Mouse (Mus musculus) kidney, adult 2 months (tissue): Measurements from ENCODE around the gene Ptpn13.

Source experiments
- CTCF ChIP-seq: fragments of 200-500 bp; conservative IDR thresholded peaks from 2 replicates; pipeline ENCODE4 v1.5.1; 2011; ENCODE audit warnings: low read depth, mild to moderate bottlenecking, control low read depth, low read length, moderate library complexity, mixed read lengths; ENCODE audit not compliant: insufficient read depth, insufficient read length
- POLR2A ChIP-seq: fragments of 200-500 bp; IDR thresholded peaks from one replicate; pipeline ENCODE4 v1.6.1; 2011; ENCODE audit warnings: low read depth, low read length, control low read depth

GRCm38 (mm10) chr5:103568034-103568433 is 143.0 kb downstream of the Ptpn13 start:
- TF ChIP-seq CTCF (no peak), POLR2A (no peak)
